Mouse (Mus musculus) heart, embryonic 11.5 days (tissue): ENCODE measurements around the gene Svep1. TPM values are rescaled to one million over a fixed set of nuclear protein-coding genes. Genes with fewer than 3 reads are reported as not detected.

ENCODE experiments used
- ATAC-seq: fragments of 200-750 bp; cut with Nextera tagmentation; replicated peaks from 2 replicates; pipeline ENCODE4 v1.8.0; 2017; ENCODE audit warnings: moderate library complexity; ENCODE audit not compliant: insufficient number of reproducible peaks, low FRiP score, low TSS enrichment
- H3K27ac ChIP-seq: fragments of 300-500 bp; sonication (generic); 2 replicates; pipeline ENCODE4 v1.5.1; 2014; ENCODE audit warnings: mild to moderate bottlenecking, low read depth, low read length
- H3K27me3 ChIP-seq: fragments of 300-500 bp; sonication (generic); 2 replicates; pipeline ENCODE4 v1.6.1; 2014; ENCODE audit warnings: mild to moderate bottlenecking, low read length, mixed read lengths; ENCODE audit not compliant: control insufficient read depth, insufficient read depth
- H3K36me3 ChIP-seq: fragments of 300-500 bp; sonication (generic); 2 replicates; pipeline ENCODE4 v1.6.1; 2014; ENCODE audit warnings: mild to moderate bottlenecking, low read length, moderate library complexity, mixed read lengths; ENCODE audit not compliant: control insufficient read depth, insufficient read depth
- H3K4me1 ChIP-seq: fragments of 300-500 bp; sonication (generic); 2 replicates; pipeline ENCODE4 v1.6.1; 2014; ENCODE audit warnings: low read length; ENCODE audit not compliant: control insufficient read depth, insufficient read depth
- H3K4me2 ChIP-seq: fragments of 300-500 bp; sonication (generic); 2 replicates; pipeline ENCODE4 v1.6.1; 2014; ENCODE audit warnings: mild to moderate bottlenecking, moderate library complexity
- H3K4me3 ChIP-seq: fragments of 300-500 bp; sonication (generic); 2 replicates; pipeline ENCODE4 v1.5.1; 2014; ENCODE audit warnings: low read depth, low read length
- H3K9ac ChIP-seq: fragments of 300-500 bp; sonication (generic); 2 replicates; pipeline ENCODE4 v1.6.1; 2014; ENCODE audit warnings: mild to moderate bottlenecking, low read depth, low read length, moderate library complexity
- H3K9me3 ChIP-seq: fragments of 300-500 bp; sonication (generic); replicated peaks from 2 replicates; pipeline ENCODE4 v1.6.1; 2016; ENCODE audit warnings: low read length; ENCODE audit not compliant: control insufficient read depth
- WGBS: fragments of 180-500 bp; shearing (Covaris S2); extraction: QIAGEN DNeasy Blood & Tissue Kit; methylation state at CpG from one replicate; pipeline ENCODE4 v1.1.7; 2014; ENCODE audit not compliant: insufficient replicate concordance; 5-methylcytosine and 5-hydroxymethylcytosine counted together
- polyA plus RNA-seq: library from polyadenylated mRNA; unstranded; fragments of >200 nt; fragmentation: Nextera tagmentation; extraction: Ambion mirVana; gene quantifications from 2 replicates; pipeline ENCODE4 v1.2.1, GENCODE M21; 2014

The Svep1 gene
- polyA plus RNA-seq, 1 experiment from 2014 or later = 2.1 TPM

DNA sequence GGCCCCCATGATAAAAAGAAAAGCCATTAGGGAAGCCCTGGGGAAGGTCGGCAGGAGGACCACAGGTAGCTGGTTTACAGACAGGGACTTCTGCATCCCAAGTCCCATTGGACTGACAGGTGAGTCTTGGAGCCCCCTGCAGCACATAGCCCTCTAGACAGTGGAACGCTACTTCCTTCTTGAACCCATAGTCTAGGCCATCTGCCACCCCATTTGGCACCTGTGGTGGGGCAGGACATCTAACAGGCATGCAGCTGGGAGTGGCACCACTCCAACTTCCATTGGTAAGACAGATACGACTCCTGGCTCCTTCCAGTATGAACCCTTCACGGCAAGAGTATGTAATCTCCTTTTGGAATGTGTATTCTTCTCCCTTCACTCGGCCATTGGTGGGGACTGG is 137.8 kb downstream of the Svep1 start:
- WGBS = 82% methylated on average over 5 of the region's 5 CpGs
- no peak overlapping the region for H3K9ac ChIP-seq
- ATAC-seq = no peak

DNA sequence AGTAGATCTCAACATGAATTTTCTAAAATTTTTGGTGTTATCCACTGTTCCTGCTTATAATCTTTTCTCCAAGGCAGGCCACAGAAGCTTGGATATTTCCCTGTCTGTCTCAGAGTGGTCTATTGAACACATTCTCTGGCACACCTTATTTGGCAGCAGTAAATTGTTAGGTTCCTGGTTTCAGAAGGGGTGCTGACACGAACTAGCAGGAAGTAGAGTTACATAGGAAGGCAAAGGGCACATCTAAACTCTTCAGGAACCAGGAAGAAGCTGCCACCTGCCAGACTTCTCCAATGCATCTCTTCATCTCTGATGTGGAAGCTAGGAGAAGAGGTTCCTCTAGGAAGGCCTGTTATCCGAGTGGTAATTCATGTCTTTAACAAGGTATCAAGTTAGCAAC is 141.9 kb downstream of the Svep1 start:
- Histone ChIP-seq H3K27ac (no peak overlapping the region), H3K9ac (no peak overlapping the region), H3K27me3 (no peaks in the 10 kb centered on the region), H3K4me2 (no peak overlapping the region), H3K9me3 (no peaks in the 10 kb centered on the region), H3K36me3 (no peaks in the 10 kb centered on the region), H3K4me3 (no peak overlapping the region), H3K4me1 (no peaks in the 10 kb centered on the region)
- ATAC-seq = no peak
- WGBS = 52% methylated on average over 2 of the region's 2 CpGs

More for the DNA sequence above, 137.8 kb downstream of the Svep1 start:
- no peaks in the 10 kb centered on the region for H3K4me1 ChIP-seq
- no peak overlapping the region for H3K27ac ChIP-seq
- H3K27me3 ChIP-seq = no peaks in the 10 kb centered on the region
- no peak overlapping the region for H3K4me2 ChIP-seq
- H3K9me3 ChIP-seq = no peaks in the 10 kb centered on the region
- H3K4me3 ChIP-seq = no peak overlapping the region
- H3K36me3 ChIP-seq = no peaks in the 10 kb centered on the region

DNA sequence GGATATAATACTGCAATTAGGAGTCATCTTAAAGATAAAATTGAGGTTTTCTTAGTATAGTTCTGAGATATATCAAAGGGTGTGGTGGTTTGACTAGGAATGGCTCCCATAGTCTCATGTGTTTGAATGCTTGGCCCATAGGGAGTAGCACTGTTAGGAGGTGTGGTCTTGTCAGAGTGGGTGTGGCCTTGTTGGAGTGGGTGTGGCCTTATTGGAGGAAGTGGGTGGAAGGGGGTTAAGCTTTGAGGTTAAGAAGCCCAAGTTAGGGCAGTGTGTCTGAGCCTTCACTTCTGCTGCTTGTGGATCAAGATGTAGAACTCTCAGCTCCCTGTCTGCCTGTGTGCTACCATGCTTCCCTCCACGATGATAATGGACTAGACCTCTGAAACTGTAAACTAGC is 143.7 kb downstream of the Svep1 start:
- H3K36me3 ChIP-seq = no peaks in the 10 kb centered on the region
- no peaks in the 10 kb centered on the region for H3K9me3 ChIP-seq
- WGBS = 86% methylated on average over 1 of the region's 1 CpGs
- no peak overlapping the region for H3K9ac ChIP-seq
- no peaks in the 10 kb centered on the region for H3K4me1 ChIP-seq
- no peak overlapping the region for H3K4me2 ChIP-seq
- H3K27me3 ChIP-seq = no peaks in the 10 kb centered on the region
- no peak overlapping the region for H3K4me3 ChIP-seq
- H3K27ac ChIP-seq = no peak overlapping the region
- no peak for ATAC-seq

DNA sequence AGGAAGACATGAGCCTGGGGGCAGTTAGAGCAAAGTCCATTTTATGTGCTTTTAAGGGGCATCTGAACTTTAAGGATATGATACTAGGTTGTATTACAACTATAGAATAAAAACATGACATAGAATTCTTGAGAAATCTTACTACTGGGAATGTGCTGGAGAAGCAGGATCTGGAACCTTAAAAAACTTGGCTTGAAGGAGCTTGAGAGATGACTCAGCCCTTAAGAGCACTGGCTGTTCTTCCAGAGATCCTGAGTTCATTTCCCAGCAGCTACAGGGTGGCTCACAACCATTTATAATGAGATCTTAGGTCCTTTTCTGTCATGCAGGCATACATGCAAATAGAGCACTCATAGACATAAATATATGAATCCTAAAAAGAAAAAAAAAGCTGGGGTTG is 151.0 kb downstream of the Svep1 start:
- Histone ChIP-seq H3K36me3 (no peaks in the 10 kb centered on the region), H3K4me1 (no peaks in the 10 kb centered on the region), H3K4me2 (no peak overlapping the region), H3K9ac (no peak overlapping the region), H3K27me3 (no peaks in the 10 kb centered on the region), H3K27ac (no peak overlapping the region), H3K9me3 (no peaks in the 10 kb centered on the region), H3K4me3 (no peak overlapping the region)
- ATAC-seq = no peak

DNA sequence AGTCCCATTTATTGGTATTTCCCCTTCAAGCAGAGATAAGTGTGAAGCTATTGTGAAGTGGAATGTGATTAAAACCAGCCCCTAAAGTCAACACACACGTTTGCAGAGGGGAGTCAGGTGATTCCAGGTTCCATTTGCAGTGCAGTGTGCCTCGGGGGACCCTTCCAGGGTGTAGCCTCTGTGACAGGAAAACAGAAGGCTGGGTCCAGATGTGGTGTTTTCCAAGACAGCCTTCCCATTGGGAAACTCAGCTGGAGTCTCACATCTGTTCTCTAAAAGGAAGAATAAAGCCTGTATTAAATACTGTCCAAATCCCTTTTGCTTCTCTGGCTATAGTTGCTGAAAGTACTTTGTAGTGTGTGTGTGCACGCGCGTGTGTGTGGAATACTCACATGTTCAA is 152.2 kb downstream of the Svep1 start:
- no peak overlapping the region for H3K9ac ChIP-seq
- 69% methylated on average over 5 of the region's 5 CpGs for WGBS
- ATAC-seq = no peak

DNA sequence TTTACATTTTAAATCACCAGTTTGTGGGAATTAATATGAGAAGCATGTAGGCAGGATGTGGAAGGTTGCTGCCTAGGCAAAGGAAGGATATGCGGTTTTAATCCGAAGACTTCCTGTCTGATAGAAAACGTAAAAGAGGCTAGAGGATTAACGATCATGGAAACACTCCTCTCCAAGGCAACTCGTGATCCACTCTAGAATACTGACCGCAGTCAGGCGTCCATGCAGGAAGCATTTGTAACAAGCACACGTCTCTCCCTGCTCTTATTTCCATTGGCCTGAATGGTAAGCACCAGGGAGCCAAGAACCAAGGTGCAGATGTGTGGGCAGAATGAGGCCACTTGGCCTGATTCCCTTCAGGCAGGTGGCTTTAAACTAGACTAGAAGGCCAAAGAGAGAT is 155.9 kb downstream of the Svep1 start:
- H3K36me3 ChIP-seq = no peaks in the 10 kb centered on the region
- no peak overlapping the region for H3K4me3 ChIP-seq
- H3K27ac ChIP-seq = no peak overlapping the region
- H3K27me3 ChIP-seq = no peaks in the 10 kb centered on the region
- no peaks in the 10 kb centered on the region for H3K4me1 ChIP-seq
- 62% methylated on average over 8 of the region's 8 CpGs for WGBS
- H3K4me2 ChIP-seq = no peak overlapping the region
- no peaks in the 10 kb centered on the region for H3K9me3 ChIP-seq
- no peak overlapping the region for H3K9ac ChIP-seq
- no peak for ATAC-seq

More for the DNA sequence above, 152.2 kb downstream of the Svep1 start:
- H3K36me3 ChIP-seq = no peaks in the 10 kb centered on the region
- H3K27ac ChIP-seq = no peak overlapping the region
- H3K4me3 ChIP-seq = no peak overlapping the region
- no peaks in the 10 kb centered on the region for H3K9me3 ChIP-seq
- H3K27me3 ChIP-seq = no peaks in the 10 kb centered on the region
- H3K4me1 ChIP-seq = no peaks in the 10 kb centered on the region
- no peak overlapping the region for H3K4me2 ChIP-seq

DNA sequence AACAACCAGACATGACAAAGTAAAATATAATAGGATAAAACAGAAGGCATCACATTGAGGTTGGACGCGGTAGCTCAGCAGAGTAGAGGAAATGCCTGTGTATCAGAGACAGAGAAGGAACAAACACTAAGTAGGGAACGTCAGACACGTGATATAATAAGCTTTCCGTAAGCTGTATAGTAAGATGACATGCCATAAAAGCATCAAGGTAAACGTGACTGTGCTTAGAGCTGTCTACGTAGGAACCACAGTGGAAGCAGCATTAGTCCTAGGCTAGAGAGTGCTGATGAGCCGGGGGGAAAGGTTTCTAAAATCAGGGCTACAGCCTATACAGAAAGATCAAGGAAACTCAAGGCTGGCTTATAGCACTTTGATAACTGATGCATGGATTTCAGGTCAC is 156.4 kb downstream of the Svep1 start:
- WGBS = 77% methylated on average over 8 of the region's 8 CpGs

DNA sequence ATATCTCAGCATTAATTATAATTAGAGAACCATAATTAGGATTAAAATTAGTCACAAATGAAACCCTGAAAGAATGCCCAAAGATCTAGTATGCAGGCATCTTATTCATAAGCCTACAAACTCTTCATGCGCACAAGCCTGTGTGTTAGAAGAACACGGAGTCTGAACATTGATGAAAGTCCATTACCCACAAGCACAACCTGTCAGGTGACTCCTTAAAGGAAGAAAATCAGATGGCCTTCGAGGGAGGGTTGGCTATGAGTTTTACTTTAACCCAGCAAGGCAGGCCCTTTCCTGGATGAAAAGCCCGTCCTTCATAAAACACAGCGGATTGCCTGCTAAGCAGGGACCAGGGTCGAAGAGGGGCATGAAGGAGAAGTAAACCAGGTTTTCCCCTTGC is 161.8 kb downstream of the Svep1 start:
- H3K9ac ChIP-seq = no peak overlapping the region
- no peaks in the 10 kb centered on the region for H3K4me1 ChIP-seq
- ATAC-seq = no peak
- H3K4me2 ChIP-seq = no peak overlapping the region
- no peak overlapping the region for H3K27ac ChIP-seq
- no peaks in the 10 kb centered on the region for H3K27me3 ChIP-seq
- H3K9me3 ChIP-seq = no peaks in the 10 kb centered on the region
- 85% methylated on average over 6 of the region's 6 CpGs for WGBS
- no peaks in the 10 kb centered on the region for H3K36me3 ChIP-seq
- H3K4me3 ChIP-seq = no peak overlapping the region

More for the DNA sequence above, 156.4 kb downstream of the Svep1 start:
- Histone ChIP-seq H3K9me3 (no peaks in the 10 kb centered on the region), H3K9ac (no peak overlapping the region), H3K4me1 (no peaks in the 10 kb centered on the region), H3K27ac (no peak overlapping the region), H3K4me3 (no peak overlapping the region), H3K27me3 (no peaks in the 10 kb centered on the region), H3K36me3 (no peaks in the 10 kb centered on the region), H3K4me2 (no peak overlapping the region)
- ATAC-seq = no peak

DNA sequence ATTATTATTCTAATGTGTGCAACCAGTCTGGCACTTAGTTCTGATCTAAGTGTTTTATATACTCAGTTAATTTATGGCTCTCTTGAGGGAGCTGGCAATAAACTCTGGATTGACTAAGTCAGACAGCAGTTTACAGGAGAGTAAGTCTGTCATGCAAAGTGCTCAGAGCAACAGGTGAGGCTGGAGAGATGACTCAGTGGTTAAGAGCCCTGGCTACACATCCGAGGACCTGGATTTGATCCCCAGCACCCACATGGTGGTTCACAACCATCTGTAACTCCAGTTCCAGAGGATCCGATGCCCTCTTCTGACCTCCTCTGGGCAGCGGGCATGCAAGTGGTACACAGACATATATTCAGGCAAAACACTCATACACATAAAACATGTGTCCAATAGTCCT is 162.3 kb downstream of the Svep1 start:
- WGBS = 91% methylated on average over 3 of the region's 3 CpGs
- H3K27me3 ChIP-seq = no peaks in the 10 kb centered on the region

More for the DNA sequence above, 162.3 kb downstream of the Svep1 start:
- no peak for ATAC-seq
- Histone ChIP-seq H3K4me2 (no peak overlapping the region), H3K4me1 (no peaks in the 10 kb centered on the region), H3K9me3 (no peaks in the 10 kb centered on the region), H3K27ac (no peak overlapping the region), H3K36me3 (no peaks in the 10 kb centered on the region), H3K4me3 (no peak overlapping the region), H3K9ac (no peak overlapping the region)
